Mouse (Mus musculus) retina, embryonic 14.5 days (tissue): ENCODE data around the gene Tmod3.
"Not testable (repeated sequence)": the region's sequence is repeated elsewhere in the genome, so short reads cannot be mapped to it uniquely, and the experiment has no call there.

Source experiments
- DNase-seq: peaks from one replicate; pipeline ENCODE4 v3.0.0-alpha.2; 2015; ENCODE audit warnings: low spot score

Tmod3 gene

GRCm38 (mm10) chr9:75498571-75498970 lies 60.9 kb downstream of the Tmod3 start:
- no peak for DNase-seq

DNA sequence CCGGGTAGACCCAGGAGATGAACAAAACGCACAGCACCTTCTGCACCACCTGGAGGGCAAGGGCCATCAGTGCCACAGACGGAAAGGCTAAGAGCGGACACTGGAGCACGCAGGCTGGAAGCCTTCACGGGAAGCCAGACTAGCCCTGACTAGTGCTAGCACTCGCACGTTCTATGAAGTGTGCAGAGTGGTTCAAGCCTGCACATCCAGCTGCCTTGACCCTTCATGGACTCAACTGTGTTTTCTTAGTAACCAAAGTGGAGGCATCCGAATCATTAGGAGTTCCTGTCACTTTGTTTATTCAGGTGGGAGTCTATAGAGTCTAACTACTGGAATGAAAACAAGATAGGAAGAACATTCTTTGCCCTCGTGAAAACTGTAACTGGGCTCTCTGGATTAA lies 63.5 kb downstream of the Tmod3 start:
- DNase-seq, result no peak

DNA sequence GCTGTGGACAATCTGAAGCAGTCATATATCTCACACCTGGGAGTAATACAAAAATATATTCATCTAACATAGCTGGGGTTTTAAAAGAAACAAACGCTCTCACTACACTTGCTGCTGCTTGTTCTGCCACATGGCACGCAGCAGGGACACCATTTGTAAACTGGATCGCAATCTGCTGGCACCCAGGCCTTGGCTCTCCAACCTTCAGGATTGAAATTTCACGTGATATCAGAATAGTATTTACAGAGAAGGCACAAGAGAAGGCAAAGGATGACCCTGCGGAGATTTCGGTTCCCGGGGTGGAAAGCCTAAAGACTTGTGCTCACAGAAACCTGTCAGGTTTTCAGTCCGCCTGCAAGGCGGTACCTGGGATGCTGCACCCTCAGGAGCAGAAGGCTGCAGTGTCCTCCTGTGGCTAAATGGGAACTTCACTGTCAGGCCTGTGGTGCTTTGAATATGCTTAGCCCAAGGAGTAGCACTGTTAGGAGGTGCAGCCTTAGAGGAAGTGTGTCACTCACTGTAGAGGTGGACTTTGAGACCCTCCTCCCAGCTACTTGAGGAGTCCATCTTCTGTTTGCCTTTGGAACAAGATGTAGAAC lies 65.0 kb downstream of the Tmod3 start:
- no peak for DNase-seq

DNA sequence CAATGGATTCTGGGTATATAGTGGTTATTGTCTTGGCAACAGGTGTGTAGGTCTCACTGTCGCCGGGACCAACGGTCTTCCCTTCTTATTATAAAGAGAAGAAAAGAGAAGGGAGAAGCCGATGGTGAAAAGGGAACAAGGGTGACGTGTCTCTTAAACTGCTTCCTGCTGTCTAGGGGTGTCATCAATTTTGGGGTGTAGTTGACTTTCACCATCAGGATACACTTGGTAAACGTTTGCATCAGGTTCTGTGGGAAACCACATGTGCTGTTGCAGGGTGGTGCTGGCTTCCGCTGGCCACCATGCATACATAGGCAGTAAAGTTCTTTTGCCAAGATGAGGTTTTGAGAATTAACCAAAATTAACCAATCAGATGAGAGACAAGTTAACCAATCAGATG lies 71.2 kb downstream of the Tmod3 start:
- not testable (repeated sequence) for DNase-seq

DNA sequence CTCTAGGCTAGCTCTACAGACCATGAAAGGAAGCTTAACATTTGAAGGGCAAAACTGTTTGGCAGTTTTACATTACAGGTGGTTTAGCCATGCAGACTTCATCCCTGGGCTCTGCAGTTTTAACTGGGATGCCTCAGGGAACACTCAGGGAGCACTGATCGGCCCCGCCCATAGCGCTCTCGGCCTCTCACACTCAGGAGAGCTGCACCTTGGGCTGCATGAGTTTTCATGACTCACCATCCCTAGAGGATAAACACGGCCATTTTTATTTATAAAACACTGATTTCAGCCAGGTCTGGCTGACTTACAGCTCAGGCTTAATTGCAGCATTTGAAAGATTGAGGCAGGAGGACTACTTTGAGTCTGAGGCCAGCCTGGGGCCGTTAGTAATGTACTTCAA lies 74.2 kb downstream of the Tmod3 start:
- no peak for DNase-seq

- no peak for DNase-seq
Observed at GRCm38 (mm10) chr9:75480536-75481075, 78.9 kb downstream of the Tmod3 start.

GRCm38 (mm10) chr9:75479106-75479725 lies 80.2 kb downstream of the Tmod3 start:
- peak; percentile 47 for DNase-seq

DNA sequence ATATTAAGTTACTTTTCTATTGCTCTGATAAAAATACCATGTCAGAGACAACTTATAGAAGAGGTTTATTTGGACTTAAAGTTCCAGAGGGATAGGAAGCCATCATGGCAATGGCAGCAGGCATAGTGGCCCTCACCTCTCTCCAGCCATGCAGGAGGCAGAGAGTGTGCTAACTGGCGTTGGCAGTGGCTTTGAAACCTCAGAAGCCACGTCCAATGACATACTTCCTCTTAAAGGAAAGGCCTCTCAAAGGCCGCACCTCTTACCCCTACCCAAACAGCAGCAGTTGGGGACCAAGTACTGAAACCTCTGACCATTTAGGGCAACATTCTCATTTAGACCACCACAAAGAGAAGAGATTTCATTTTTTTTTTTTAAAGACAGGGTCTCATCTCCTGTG lies 82.2 kb downstream of the Tmod3 start:
- DNase-seq, result no peak

- DNase-seq, result no peak
Observed at GRCm38 (mm10) chr9:75468297-75468696, 91.2 kb downstream of the Tmod3 start.

DNA sequence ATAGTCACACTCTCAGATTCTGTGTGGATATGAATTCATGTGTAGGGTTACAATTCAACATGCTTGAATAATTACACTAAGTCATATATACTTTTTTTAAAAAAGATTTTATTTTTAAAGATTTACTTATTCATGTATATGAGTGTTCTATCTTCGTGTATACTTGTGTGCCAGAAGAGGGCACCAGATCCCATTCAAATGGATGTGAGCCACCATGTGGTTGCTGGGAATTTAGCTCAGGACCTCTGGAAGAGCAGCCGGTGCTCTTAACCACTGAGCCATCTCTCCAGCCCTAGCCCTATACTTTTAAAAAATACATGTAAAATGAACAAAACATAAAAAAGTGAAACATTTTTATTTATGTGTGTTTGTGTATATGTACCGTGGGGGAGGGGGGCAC lies 91.9 kb downstream of the Tmod3 start:
- DNase-seq, result no peak

- DNase-seq, result peak; percentile 10
Observed at GRCm38 (mm10) chr9:75466641-75467040, 92.8 kb downstream of the Tmod3 start.

GRCm38 (mm10) chr9:75465856-75466255 lies 93.6 kb downstream of the Tmod3 start:
- no peak for DNase-seq

DNA sequence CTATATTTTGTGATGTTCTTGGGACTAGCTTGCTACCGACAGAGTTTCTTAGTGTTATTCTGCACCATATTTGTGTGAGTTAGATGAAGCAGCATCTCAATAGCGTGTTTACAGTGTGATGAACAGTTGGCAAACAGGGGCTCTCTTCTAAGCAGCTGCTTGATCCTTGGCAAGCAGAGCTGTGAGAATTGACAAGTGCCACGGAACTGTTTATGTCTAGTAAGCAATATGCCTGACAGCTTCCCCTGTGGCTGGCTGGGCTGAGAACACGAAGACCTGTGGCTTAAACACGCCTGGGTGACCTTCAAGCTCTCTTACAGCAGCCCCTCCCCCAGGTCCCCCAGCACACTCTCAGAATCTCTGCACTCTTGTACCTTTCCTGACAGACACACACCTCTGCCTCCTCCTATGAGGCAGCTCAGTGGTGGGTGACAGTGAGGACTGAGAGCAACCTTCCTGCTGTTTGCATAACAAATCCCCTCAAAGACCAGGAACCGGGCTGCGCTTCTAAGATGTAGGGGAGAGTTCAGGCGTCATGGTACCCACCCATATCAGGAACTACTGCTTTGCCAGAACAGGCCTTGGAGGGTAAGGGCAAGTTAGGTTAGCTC lies 96.3 kb downstream of the Tmod3 start:
- no peak for DNase-seq

GRCm38 (mm10) chr9:75455684-75456083 lies 103.8 kb downstream of the Tmod3 start:
- DNase-seq, result no peak

DNA sequence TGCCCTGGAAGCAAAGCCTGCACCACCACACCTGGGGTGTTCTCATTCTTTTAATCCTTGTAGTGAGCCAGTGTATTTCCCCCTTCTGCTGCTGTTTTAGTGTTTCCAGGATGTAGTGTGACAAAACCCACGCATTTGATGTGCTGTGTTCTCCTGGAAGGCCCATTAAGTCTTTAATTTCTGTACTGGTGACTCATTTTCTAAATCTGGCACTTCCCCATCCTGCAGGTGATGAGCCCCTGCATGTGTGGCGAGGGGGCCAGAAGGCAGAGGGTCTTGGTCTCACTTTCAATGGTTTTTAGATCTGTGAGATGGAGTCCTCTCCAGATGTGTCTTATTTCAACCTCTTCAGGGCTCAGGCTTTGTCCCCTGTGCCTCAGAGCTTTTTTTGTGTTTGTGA lies 105.5 kb downstream of the Tmod3 start:
- DNase-seq, result no peak

- no peak for DNase-seq
Observed at GRCm38 (mm10) chr9:75448021-75448420, 111.4 kb downstream of the Tmod3 start.
